Mouse (Mus musculus) olfactory bulb, adult 2 months (tissue): ENCODE data around the gene Ppp1r3e.

Source experiments
- CTCF ChIP-seq: fragments of 200-500 bp; IDR thresholded peaks from 2 replicates; pipeline ENCODE4 v1.5.1; 2012; ENCODE audit warnings: low read depth, mild to moderate bottlenecking, low read length, moderate library complexity; ENCODE audit not compliant: insufficient read depth
- POLR2A ChIP-seq: fragments of 200-500 bp; IDR thresholded peaks from 2 replicates; pipeline ENCODE4 v1.6.1; 2012; ENCODE audit warnings: mild to moderate bottlenecking, low read depth, low read length, moderate library complexity; ENCODE audit not compliant: insufficient read depth

DNA sequence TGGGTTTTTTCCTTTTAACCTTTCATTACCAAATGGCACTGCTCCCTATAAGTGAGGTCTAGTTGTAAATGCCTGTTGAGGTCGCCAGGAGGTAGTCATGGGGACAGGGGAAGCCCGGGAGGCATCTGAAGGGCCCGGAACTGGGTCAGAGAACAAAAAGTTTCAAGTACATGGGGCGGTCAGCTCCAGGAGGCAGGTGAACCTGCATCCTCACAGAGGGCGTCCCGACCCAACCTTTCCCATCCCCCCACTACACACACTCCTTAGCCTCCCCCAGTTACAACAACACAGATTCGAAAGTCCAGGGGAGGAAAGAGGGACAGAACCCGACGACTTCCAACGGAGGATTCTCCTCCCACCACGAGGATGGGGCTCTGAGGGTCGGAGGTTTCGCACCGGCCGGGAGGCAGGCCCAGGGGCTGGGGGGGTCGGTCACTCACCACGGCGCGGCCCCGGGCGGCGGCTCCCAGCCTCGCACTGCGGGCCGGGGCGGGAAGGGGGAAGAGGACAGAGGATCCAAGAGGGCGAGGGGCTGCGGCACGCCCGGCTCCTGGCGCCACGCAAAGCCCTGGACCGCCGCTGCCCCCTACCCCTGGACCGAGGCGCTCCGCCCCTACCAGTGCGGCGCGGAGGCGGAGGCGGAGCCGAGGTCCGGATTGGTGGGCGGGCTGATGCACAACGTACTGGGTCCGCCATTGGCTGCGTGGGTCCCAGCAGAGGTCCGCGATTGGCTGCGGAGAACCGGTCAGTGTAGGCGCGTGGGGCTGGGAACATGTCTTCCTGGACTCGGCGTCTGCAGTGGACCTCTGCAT is 13.6 kb downstream of the Ppp1r3e start:
- TF ChIP-seq POLR2A: peak; percentile 63; the same call in 1 of the 2 replicates
- TF ChIP-seq CTCF: no peak
